7 mouse cellular contexts compared by ENCODE assay signal in genomic region chr5:136565311-136565811, GRCm38 (mm10). TPM values are rescaled to one million over a fixed set of nuclear protein-coding genes. Genes with fewer than 3 reads are reported as not detected.
DNase-seq lines count a peak whose midpoint lies in the region; ATAC-seq lines count a peak whose summit lies in the region.

No protein-coding gene starts in this region.

- peaks cover 13% of the 10 kb centered on the region; the same call in 1 of the 2 replicates for H3K27me3 ChIP-seq in forebrain, embryonic 16.5 days (replicated peaks; ENCODE audit: control insufficient read depth, insufficient read depth, low read length)
- peaks cover 26% of the 10 kb centered on the region for H3K27me3 ChIP-seq in hindbrain, embryonic 10.5 days (ENCODE audit: insufficient read depth, poor library complexity, severe bottlenecking)
- peaks cover 13% of the 10 kb centered on the region; the same call in 1 of the 2 replicates for H3K27me3 ChIP-seq in limb, embryonic 11.5 days (ENCODE audit: control insufficient read depth, insufficient read depth, low read length)
- H3K27me3 ChIP-seq in midbrain, embryonic 11.5 days (ENCODE audit: control insufficient read depth, insufficient read depth, low read length) = peaks cover 8% of the 10 kb centered on the region

- H3K36me3 ChIP-seq in forebrain, embryonic 16.5 days (ENCODE audit: control insufficient read depth, insufficient read depth) = no peaks in the 10 kb centered on the region
- no peaks in the 10 kb centered on the region for H3K36me3 ChIP-seq in hindbrain, embryonic 10.5 days
- H3K36me3 ChIP-seq in limb, embryonic 11.5 days (ENCODE audit: control insufficient read depth, insufficient read depth, low read length) = no peaks in the 10 kb centered on the region
- H3K36me3 ChIP-seq in midbrain, embryonic 11.5 days (ENCODE audit: control insufficient read depth, insufficient read depth, low read length) = no peaks in the 10 kb centered on the region

- H3K9ac ChIP-seq in forebrain, embryonic 16.5 days (replicated peaks; ENCODE audit: low read depth, low read length) = peak overlapping the region; percentile 95
- peak overlapping the region; percentile 89 for H3K9ac ChIP-seq in limb, embryonic 11.5 days (ENCODE audit: low read length)
- peak overlapping the region; percentile 98 for H3K9ac ChIP-seq in midbrain, embryonic 11.5 days (ENCODE audit: low read length)

- H3K4me3 ChIP-seq in forebrain, embryonic 16.5 days (replicated peaks; ENCODE audit: low read length) = peak overlapping the region; percentile 99
- peak overlapping the region; percentile 99 for H3K4me3 ChIP-seq in hindbrain, embryonic 10.5 days
- peak overlapping the region; percentile 71 for H3K4me3 ChIP-seq in limb, embryonic 11.5 days (ENCODE audit: low read depth, low read length)
- H3K4me3 ChIP-seq in midbrain, embryonic 11.5 days (ENCODE audit: low read depth, low read length) = peak overlapping the region; percentile 98

- ATAC-seq in forebrain, embryonic 16.5 days = no peak
- no peak for ATAC-seq in limb, embryonic 11.5 days (ENCODE audit: insufficient number of reproducible peaks, low FRiP score, low TSS enrichment, low read depth)
- no peak for ATAC-seq in midbrain, embryonic 11.5 days (ENCODE audit: low FRiP score)

- WGBS in forebrain, embryonic 16.5 days = 0% methylated on average over 32 of the region's 32 CpGs
- 1% methylated on average over 32 of the region's 32 CpGs for WGBS in hindbrain, embryonic 10.5 days
- 0% methylated on average over 32 of the region's 32 CpGs for WGBS in limb, embryonic 11.5 days
- under 1% methylated on average over 32 of the region's 32 CpGs for WGBS in midbrain, embryonic 11.5 days

- peak overlapping the region; percentile 96 for H3K27ac ChIP-seq in forebrain, embryonic 16.5 days (ENCODE audit: low read length)
- H3K27ac ChIP-seq in hindbrain, embryonic 10.5 days = peak overlapping the region; percentile 100
- H3K27ac ChIP-seq in limb, embryonic 11.5 days (replicated peaks; ENCODE audit: low read depth, low read length) = peak overlapping the region; percentile 45; the same call in 1 of the 2 replicates
- no peak overlapping the region for H3K27ac ChIP-seq in midbrain, embryonic 11.5 days (ENCODE audit: low read depth, low read length)

- DNase-seq in T-cell, adult 2 months (ENCODE audit: low spot score) = peak; percentile 33
- peak; percentile 42 to 61 for DNase-seq in cerebellum, adult 18-20 months
- peak; percentile 56 for DNase-seq in hindbrain, embryonic 10.5 days (ENCODE audit: low spot score)
- peak; percentile 66 for DNase-seq in limb, embryonic 11.5 days (ENCODE audit: low spot score)
- peak; percentile 95 for DNase-seq in midbrain, embryonic 11.5 days (ENCODE audit: low spot score, missing footprints)
- DNase-seq in spleen, adult 18-20 months = peak; percentile 31 to 51

- H3K4me2 ChIP-seq in forebrain, embryonic 16.5 days (ENCODE audit: low read length) = peak overlapping the region; percentile 97
- H3K4me2 ChIP-seq in limb, embryonic 11.5 days (ENCODE audit: low read depth, severe bottlenecking) = peak overlapping the region; percentile 92
- peak overlapping the region; percentile 95 for H3K4me2 ChIP-seq in midbrain, embryonic 11.5 days

- peaks cover 40% of the 10 kb centered on the region for H3K4me1 ChIP-seq in forebrain, embryonic 16.5 days (replicated peaks; ENCODE audit: control insufficient read depth, insufficient read depth, low read length)
- H3K4me1 ChIP-seq in hindbrain, embryonic 10.5 days (replicated peaks) = peaks cover 53% of the 10 kb centered on the region
- H3K4me1 ChIP-seq in limb, embryonic 11.5 days (ENCODE audit: control insufficient read depth, insufficient read depth, low read length) = peaks cover 39% of the 10 kb centered on the region
- peaks cover 30% of the 10 kb centered on the region for H3K4me1 ChIP-seq in midbrain, embryonic 11.5 days (ENCODE audit: control insufficient read depth, insufficient read depth, low read length)

- H3K9me3 ChIP-seq in forebrain, embryonic 16.5 days (ENCODE audit: control insufficient read depth, low read length) = no peaks in the 10 kb centered on the region
- H3K9me3 ChIP-seq in hindbrain, embryonic 10.5 days = no peaks in the 10 kb centered on the region
- H3K9me3 ChIP-seq in limb, embryonic 11.5 days (ENCODE audit: control insufficient read depth, low read length) = no peaks in the 10 kb centered on the region
- no peaks in the 10 kb centered on the region for H3K9me3 ChIP-seq in midbrain, embryonic 11.5 days (ENCODE audit: control insufficient read depth, low read length)

RNA-seq across cellular contexts. Expression of gene Cux1, which starts 1.9 kb away (rescaled TPM):
- polyA plus RNA-seq in forebrain, embryonic 16.5 days (2015; fragmentation: Nextera tagmentation; extraction: Ambion mirVana) = 138 and 141 TPM in 2 replicates
- 90.5 and 109 TPM in 2 replicates for polyA plus RNA-seq in hindbrain, embryonic 10.5 days (2016; fragmentation: Nextera tagmentation; extraction: Ambion mirVana)
- polyA plus RNA-seq in limb, embryonic 11.5 days (2014; fragmentation: Nextera tagmentation; extraction: Ambion mirVana) = 65.6 and 73.6 TPM in 2 replicates
- 117 and 130 TPM in 2 replicates for polyA plus RNA-seq in midbrain, embryonic 11.5 days (2014; fragmentation: Nextera tagmentation; extraction: Ambion mirVana)

Comparison
In these comparisons a context has a peak if more than half of its experiments do, and no peak if none do; other contexts are left out.
1. DNase-seq: peak in every context shown above with its lines; median percentile 95 in midbrain, embryonic 11.5 days; 66 in limb, embryonic 11.5 days; 56 in hindbrain, embryonic 10.5 days; 52 in cerebellum, adult 18-20 months; 41 in spleen, adult 18-20 months; 33 in T-cell, adult 2 months.